Mouse (Mus musculus) megakaryocyte progenitor cell, adult 5-6 weeks (primary cell): ENCODE data around the gene Acbd3. TPM values are rescaled to one million over a fixed set of nuclear protein-coding genes. Genes with fewer than 3 reads are reported as not detected.
A peak's percentile ranks its signal among the peaks of the same experiment; 100 is the strongest.

ENCODE experiments used
- ATAC-seq: replicated peaks from 2 replicates; pipeline ENCODE4 v1.8.0; 2016; ENCODE audit warnings: mild to moderate bottlenecking, moderate TSS enrichment, inconsistent platforms; ENCODE audit not compliant: poor library complexity
- total RNA-seq, 2 experiments: library from RNA; stranded (forward) in 1 of 2; stranded (reverse) in 1 of 2; fragments of 157-497, 149-512 nt in 1 of 2; fragments of 200-1000 nt in 1 of 2; gene quantifications; 2 replicates each; pipeline versions ENCODE4 v1.2.3 to v1.2.4; 2015 to 2017

The Acbd3 gene
- total RNA-seq, 2 experiments from 2014 or later, result 27.3 to 43.0 TPM

DNA sequence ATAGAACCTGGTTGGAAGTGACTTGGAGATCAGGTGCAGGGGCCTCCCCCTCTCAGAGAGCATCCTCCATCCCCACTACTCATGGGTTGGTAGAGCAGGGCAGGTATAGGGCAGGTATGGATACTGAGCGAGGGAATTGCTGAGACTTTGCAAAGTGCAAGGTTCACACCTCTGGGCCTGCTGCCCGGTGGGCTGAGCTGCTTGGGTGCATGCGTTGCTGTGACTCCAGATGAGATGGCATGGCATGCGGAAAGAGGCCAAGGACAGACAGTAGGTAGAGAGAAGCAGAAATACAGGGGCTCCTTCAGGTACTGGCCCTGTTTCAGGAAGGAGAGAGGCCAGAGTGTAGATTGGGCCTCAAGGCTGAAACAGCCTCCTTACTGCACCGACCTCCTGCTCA lies 55.4 kb downstream of the Acbd3 start:
- ATAC-seq, result no peak

DNA sequence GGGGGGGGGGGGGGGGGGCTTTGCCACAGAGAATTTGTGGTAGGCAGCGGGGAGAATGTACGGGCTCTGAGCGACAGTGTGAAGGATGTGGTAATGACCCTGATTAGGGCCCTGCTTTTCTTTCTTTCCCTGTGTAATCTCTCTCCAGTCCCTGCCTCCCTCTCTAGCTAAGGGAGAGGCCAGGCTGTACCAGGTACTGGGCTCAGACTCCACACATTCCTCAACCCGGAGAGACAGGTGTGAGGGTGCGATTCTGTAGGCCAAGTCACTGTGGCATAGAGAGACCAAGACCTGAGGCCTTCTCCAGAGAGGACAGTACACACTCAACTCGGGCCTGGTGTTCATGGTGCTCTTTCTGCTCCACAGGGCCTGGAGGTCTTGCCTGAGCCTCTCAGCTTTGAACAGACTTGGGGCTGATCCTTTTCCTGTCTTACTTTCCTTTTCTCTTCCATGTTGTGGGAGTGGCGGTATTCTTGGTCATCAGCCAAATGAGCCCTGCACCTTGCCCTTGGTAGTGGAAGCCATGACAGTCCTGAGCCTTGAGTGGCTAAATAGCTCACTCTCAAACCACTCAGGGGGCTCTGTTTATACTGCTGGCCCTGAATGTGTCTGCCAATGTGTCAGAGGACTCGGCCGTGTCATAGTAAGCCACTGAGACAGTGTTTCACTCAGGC lies 57.2 kb downstream of the Acbd3 start:
- no peak for ATAC-seq

DNA sequence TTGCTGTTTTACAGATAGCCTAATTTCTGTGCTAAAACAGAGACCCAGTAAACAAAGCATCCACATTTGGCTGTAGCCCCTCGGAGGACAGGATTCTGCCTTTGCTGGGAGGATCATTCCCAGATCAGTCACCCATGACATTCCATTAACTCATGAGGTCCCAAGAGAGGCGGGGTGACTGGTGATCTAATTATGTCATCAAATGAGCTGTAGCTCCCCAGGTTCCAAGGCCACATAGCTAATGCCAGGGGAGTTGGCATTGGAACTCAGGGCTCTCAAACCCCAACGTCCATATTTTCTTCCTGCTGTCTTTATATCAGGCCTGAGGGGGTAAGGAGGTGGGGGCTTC lies 57.7 kb downstream of the Acbd3 start:
- no peak for ATAC-seq

GRCm38 (mm10) chr1:180791821-180792480 lies 66.1 kb downstream of the Acbd3 start:
- no peak; the same call in 1 of the 2 replicates for ATAC-seq

- ATAC-seq, result no peak
Observed at GRCm38 (mm10) chr1:180792814-180793213, 67.0 kb downstream of the Acbd3 start.

DNA sequence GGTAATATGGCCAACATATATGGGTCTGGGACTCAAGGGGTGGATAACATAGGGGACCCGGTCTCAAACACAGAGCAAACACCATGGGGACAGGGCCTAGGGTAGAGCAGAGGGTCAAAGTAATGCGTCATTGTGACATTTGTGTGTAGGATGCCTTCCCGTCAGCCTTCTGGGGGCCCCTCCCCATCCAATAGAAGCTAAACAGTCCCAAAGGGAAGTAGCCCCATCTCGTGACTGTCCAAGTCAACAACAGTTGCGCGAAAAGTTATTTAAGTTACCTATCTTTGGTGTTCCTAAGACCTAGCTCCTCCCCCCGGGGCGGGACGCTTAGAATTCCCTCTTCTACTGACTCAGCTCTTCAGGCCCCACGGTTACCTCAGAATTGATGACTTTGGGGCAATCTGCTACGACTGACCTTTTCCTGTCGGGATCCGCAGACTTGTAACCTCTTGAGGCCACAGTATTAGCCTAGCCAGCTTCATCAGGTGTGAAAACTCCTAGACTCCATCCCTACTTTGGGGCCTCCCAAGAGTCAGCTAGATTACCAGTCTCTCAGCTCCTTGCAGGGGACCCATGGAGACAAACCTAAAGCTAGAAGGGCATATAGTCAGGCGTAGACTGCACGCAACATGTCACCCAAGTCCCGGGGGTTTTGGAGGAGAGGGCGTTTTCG lies 67.7 kb downstream of the Acbd3 start:
- ATAC-seq, result peak; percentile 77

DNA sequence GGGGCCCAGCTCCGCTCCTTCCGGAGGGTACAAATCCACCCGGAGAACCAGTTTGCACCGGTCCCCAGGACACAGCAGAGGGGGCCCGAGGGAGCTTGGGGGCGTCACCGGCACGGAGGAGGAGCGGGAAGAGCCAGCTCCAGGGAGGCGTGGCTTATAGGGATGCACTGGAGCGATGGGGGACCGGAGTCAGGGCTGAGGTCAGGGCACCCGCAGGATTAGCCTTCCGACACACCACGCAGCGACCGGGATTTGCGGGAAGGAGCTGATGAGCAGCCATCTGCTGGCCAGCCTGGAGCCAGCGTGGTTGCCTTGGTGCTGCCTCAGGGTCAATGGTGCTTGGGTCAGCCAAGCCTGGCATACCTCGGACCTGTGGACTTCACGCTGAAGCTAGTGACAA lies 68.3 kb downstream of the Acbd3 start:
- ATAC-seq, result peak; percentile 47

DNA sequence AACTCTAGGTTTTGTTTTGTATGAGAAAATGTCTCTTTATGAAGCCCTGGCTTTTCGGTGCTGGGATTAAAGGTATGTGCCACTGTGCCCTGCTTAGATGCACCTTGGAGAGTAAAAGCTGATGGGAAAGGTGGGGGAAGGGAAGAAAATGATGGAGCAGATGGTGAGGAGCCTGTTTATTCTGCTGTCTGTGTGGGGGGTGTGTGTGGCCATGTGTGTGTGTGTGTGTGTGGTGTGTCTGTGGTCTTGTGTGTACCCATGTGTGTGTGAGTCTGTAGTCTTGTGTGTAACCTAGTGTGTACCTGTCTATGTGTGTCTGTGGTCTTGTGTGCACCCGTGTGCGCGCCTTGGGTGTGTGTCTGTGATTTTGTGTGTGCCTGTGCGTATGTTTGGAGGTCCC lies 72.8 kb downstream of the Acbd3 start:
- ATAC-seq, result peak; percentile 6; the same call in 1 of the 2 replicates

DNA sequence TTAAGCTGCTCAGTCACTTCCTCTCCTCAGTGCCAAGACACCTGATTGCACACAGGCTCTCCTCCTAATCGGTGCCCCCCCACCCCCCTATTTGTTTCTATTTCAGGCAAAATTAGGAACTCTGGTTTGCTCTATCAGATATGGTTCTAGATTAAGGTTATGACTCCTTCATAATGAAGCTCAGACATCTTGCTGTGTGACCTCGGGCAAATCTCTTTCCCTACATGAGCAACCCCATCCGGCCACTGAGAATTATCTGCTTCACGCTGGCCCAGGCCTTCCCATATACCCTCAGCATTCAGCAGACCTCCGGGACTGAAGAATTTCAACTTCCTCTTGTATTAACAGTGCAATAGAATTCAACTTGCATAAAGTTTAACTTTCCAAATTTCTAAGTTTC lies 73.4 kb downstream of the Acbd3 start:
- peak; percentile 77 for ATAC-seq

DNA sequence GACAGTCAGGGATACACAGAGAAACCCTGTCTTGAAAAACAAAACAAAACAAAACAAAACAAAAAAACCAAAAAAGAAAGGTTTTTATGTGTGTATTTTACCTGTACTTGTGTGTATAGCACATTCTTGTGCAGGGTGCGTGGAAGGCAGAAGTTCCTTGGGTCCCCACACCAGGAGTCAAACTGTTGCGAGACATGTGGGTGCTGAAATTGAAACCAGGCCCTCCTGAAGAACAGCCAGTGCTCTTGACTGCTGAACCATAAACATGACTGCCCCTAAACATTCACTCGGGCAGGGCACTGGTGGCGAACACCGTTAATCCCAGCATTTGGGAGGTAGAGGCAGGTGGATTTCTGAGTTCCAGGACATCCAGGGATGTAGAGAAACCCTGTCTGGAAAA lies 74.2 kb downstream of the Acbd3 start:
- ATAC-seq, result no peak

- no peak for ATAC-seq
Observed at GRCm38 (mm10) chr1:180800814-180801213, 75.0 kb downstream of the Acbd3 start.

GRCm38 (mm10) chr1:180801466-180801994 lies 75.7 kb downstream of the Acbd3 start:
- ATAC-seq, result no peak

Other genes with a start within 250 kb of the Acbd3 start
- gene Stum, start 242.5 kb upstream of the Acbd3 start, total RNA-seq (2015), result not detected in 2 replicates
- gene Stum, start 242.5 kb upstream of the Acbd3 start, total RNA-seq (2017), result not detected in 2 replicates
- gene Parp1, start 157.1 kb upstream of the Acbd3 start, total RNA-seq (2015), result 70.0 and 71.1 TPM in 2 replicates
- 194 and 197 TPM in 2 replicates for gene Parp1, start 157.1 kb upstream of the Acbd3 start, total RNA-seq (2017)
- 26.6 and 31.1 TPM in 2 replicates for gene Lin9, start 84.9 kb upstream of the Acbd3 start, total RNA-seq (2015)
- 31.4 and 41.9 TPM in 2 replicates for gene Lin9, start 84.9 kb upstream of the Acbd3 start, total RNA-seq (2017)
- gene Mixl1, start 29.0 kb upstream of the Acbd3 start, total RNA-seq (2015), result not detected in 2 replicates
- not detected in 2 replicates for gene Mixl1, start 29.0 kb upstream of the Acbd3 start, total RNA-seq (2017)
- 1,870 and 2,095 TPM in 2 replicates for gene H3f3a, start 87.9 kb downstream of the Acbd3 start, total RNA-seq (2015)
- gene H3f3a, start 87.9 kb downstream of the Acbd3 start, total RNA-seq (2017), result 1,724 and 1,809 TPM in 2 replicates
- 17.6 and 21.3 TPM in 2 replicates for gene Sde2, start 125.1 kb downstream of the Acbd3 start, total RNA-seq (2015)
- gene Sde2, start 125.1 kb downstream of the Acbd3 start, total RNA-seq (2017), result 29.9 and 33.6 TPM in 2 replicates
- gene Lefty2, start 167.1 kb downstream of the Acbd3 start, total RNA-seq (2015), result not detected in 2 replicates
- gene Lefty2, start 167.1 kb downstream of the Acbd3 start, total RNA-seq (2017), result not detected in 2 replicates
- 27.2 and 28.8 TPM in 2 replicates for gene Pycr2, start 178.2 kb downstream of the Acbd3 start, total RNA-seq (2015)
- 22.4 and 26.3 TPM in 2 replicates for gene Pycr2, start 178.2 kb downstream of the Acbd3 start, total RNA-seq (2017)
- gene Lefty1, start 209.0 kb downstream of the Acbd3 start, total RNA-seq (2015), result 0.90 and 1.7 TPM in 2 replicates
- gene Lefty1, start 209.0 kb downstream of the Acbd3 start, total RNA-seq (2017), result 0.27 TPM in 1 of 2 replicates, not detected in the other
- 15.0 and 15.6 TPM in 2 replicates for gene Tmem63a, start 216.3 kb downstream of the Acbd3 start, total RNA-seq (2015)
- gene Tmem63a, start 216.3 kb downstream of the Acbd3 start, total RNA-seq (2017), result 16.5 and 16.8 TPM in 2 replicates